Mouse (Mus musculus) lung, postnatal 0 days (tissue): Measurements from ENCODE around the gene Arhgap31. TPM values are rescaled to one million over a fixed set of nuclear protein-coding genes. Genes with fewer than 3 reads are reported as not detected.

Source experiments
- ATAC-seq: fragments of 200-750 bp; cut with Nextera tagmentation; 2 replicates; pipeline ENCODE4 v1.8.0; 2017; ENCODE audit warnings: moderate library complexity
- DNase-seq: peaks from one replicate; pipeline ENCODE4 v3.0.0-alpha.2; 2016; ENCODE audit warnings: low spot score
- H3K27ac ChIP-seq: fragments of 300-500 bp; sonication (generic); 2 replicates; pipeline ENCODE4 v1.5.1; 2014; ENCODE audit warnings: antibody characterized with exemption, mild to moderate bottlenecking, low read length, mixed read lengths
- H3K27me3 ChIP-seq: fragments of 300-500 bp; sonication (generic); replicated peaks from 2 replicates; pipeline ENCODE4 v1.6.1; 2014; ENCODE audit warnings: low read length, mixed read lengths; ENCODE audit not compliant: insufficient read depth
- H3K36me3 ChIP-seq: fragments of 300-500 bp; sonication (generic); 2 replicates; pipeline ENCODE4 v1.6.1; 2014; ENCODE audit warnings: low read length, mixed read lengths; ENCODE audit not compliant: insufficient read depth
- H3K4me1 ChIP-seq: fragments of 300-500 bp; sonication (generic); 2 replicates; pipeline ENCODE4 v1.6.1; 2014; ENCODE audit warnings: antibody characterized with exemption, low read depth, low read length, mixed read lengths; ENCODE audit not compliant: insufficient read depth
- H3K4me2 ChIP-seq: fragments of 300-500 bp; sonication (generic); replicated peaks from 2 replicates; pipeline ENCODE4 v1.6.1; 2014; ENCODE audit warnings: low read depth, mild to moderate bottlenecking, low read length, moderate library complexity, mixed read lengths
- H3K4me3 ChIP-seq: fragments of 300-500 bp; sonication (generic); 2 replicates; pipeline ENCODE4 v1.5.1; 2014; ENCODE audit warnings: low read depth, low read length
- H3K9ac ChIP-seq: fragments of 300-500 bp; sonication (generic); replicated peaks from 2 replicates; pipeline ENCODE4 v1.6.1; 2014; ENCODE audit warnings: low read depth, mild to moderate bottlenecking
- H3K9me3 ChIP-seq: fragments of 300-500 bp; sonication (generic); 2 replicates; pipeline ENCODE4 v1.6.1; 2016; ENCODE audit warnings: low read length, mixed read lengths
- CTCF ChIP-seq: IDR thresholded peaks from 2 replicates; pipeline ENCODE4 v1.5.1; 2016; ENCODE audit warnings: antibody characterized with exemption, mild to moderate bottlenecking
- EP300 ChIP-seq: IDR thresholded peaks from 2 replicates; pipeline ENCODE4 v1.6.1; 2016; ENCODE audit warnings: antibody characterized with exemption, mild to moderate bottlenecking, control low read depth
- WGBS: fragments of 180-500 bp; shearing (Covaris S2); extraction: QIAGEN DNeasy Blood & Tissue Kit; methylation state at CpG from one replicate; pipeline ENCODE4 v1.1.7; 2014; 5-methylcytosine and 5-hydroxymethylcytosine counted together
- polyA plus RNA-seq: library from polyadenylated mRNA; unstranded; fragments of >200 nt; fragmentation: Nextera tagmentation; extraction: Ambion mirVana; gene quantifications from 2 replicates; pipeline ENCODE4 v1.2.1, GENCODE M21; 2015

Arhgap31 gene
- polyA plus RNA-seq, 1 experiment from 2014 or later, result 19.2 TPM

DNA sequence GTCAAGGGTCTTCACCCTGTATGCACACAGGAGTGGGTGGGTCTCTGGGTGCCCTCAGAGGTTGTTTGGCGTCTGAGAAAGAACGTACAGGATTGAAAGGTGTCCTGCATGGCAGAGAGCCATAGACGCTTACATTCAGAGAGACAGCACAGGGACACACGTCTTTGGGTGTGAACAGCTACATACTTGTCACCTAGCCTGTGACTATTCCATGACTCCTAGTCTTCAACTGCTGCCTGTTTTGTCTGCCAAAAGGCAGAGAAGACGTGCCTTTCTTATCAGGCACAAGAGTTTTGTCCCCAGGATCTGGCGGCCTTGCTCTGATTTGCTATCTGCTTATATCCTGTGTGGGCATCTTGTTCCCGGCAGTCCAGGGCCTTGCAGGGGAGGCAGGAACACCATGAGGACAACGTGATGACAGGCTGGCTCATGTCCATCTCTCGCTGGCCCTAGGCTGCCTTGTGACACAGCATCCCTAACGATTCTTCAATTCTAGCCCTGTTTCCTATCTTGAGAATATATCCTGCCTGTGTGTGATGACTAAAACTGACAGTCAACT is 87.2 kb downstream of the Arhgap31 start:
- peaks cover 19% of the 10 kb centered on the region for H3K4me1 ChIP-seq
- TF ChIP-seq EP300 (peak; percentile 50; the same call in 1 of the 2 replicates), CTCF (no peak)
- WGBS, result 38% methylated on average over 10 of the region's 10 CpGs
- no peak overlapping the region for H3K4me2 ChIP-seq
- DNase-seq (peak; percentile 36), ATAC-seq (peak; percentile 46)
- H3K4me3 ChIP-seq, result no peak overlapping the region
- no peaks in the 10 kb centered on the region for H3K27me3 ChIP-seq
- H3K9ac ChIP-seq, result no peak overlapping the region
- H3K36me3 ChIP-seq, result peaks cover 11% of the 10 kb centered on the region; the same call in 1 of the 2 replicates
- no peaks in the 10 kb centered on the region for H3K9me3 ChIP-seq
- H3K27ac ChIP-seq, result peak overlapping the region; percentile 57; the same call in 1 of the 2 replicates

DNA sequence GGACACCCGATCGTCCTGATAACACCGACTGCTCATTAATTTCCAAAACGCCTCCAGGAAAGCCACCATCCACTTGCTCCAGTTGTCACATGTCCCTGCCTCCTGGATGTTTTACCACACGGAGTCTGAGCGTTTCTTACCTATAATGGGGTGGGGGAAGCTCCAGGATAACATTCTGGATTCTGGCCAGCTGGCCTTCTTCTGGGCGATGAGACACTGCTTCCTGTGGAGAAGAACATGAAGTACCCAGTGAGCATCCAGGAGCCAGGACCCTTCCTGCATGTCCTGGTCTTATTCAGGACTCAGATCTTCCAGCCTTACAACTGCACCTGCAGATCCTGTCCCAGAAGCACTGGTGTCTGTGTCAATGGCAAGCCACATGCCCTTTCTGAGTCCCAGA is 87.7 kb downstream of the Arhgap31 start:
- DNase-seq, result no peak
- no peak for TF ChIP-seq CTCF
- TF ChIP-seq EP300, result no peak
- WGBS, result 60% methylated on average over 7 of the region's 7 CpGs
- peaks cover 19% of the 10 kb centered on the region for H3K4me1 ChIP-seq
- H3K27ac ChIP-seq, result peak overlapping the region; percentile 57; the same call in 1 of the 2 replicates
- H3K36me3 ChIP-seq, result peaks cover 11% of the 10 kb centered on the region; the same call in 1 of the 2 replicates
- H3K9me3 ChIP-seq, result no peaks in the 10 kb centered on the region
- H3K9ac ChIP-seq, result no peak overlapping the region
- no peaks in the 10 kb centered on the region for H3K27me3 ChIP-seq
- peak; percentile 8; the same call in 1 of the 2 replicates for ATAC-seq
- H3K4me3 ChIP-seq, result no peak overlapping the region
- H3K4me2 ChIP-seq, result no peak overlapping the region

DNA sequence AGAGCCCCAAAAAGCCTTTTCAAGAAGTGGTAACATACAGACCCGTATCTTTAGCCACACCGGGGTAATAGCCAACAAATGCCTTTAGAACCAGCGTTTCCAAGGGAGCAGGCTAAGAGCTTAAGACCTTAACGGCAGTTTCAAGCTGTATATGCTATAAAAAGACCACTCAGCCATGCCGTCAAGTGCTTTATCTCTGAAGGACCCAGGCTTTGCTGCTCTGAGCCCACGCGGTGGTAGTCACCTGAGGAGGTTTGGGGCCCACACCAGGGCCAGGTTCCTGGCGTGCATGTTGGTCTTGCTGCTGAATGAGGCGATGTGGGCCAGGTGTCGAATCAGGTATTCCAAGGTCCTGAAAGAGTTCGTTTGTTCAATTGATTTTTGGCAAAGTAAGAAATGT is 88.8 kb downstream of the Arhgap31 start:
- no peak overlapping the region for H3K4me2 ChIP-seq
- H3K4me3 ChIP-seq, result no peak overlapping the region
- H3K27ac ChIP-seq, result no peak overlapping the region
- TF ChIP-seq CTCF (no peak), EP300 (0 out of 2 replicates have a peak, but pooled peaks have one; percentile 22)
- ATAC-seq (peak; percentile 19; the same call in 1 of the 2 replicates), DNase-seq (peak; percentile 39)
- no peak overlapping the region for H3K9ac ChIP-seq
- WGBS, result 60% methylated on average over 11 of the region's 11 CpGs
- no peaks in the 10 kb centered on the region for H3K27me3 ChIP-seq
- peaks cover 11% of the 10 kb centered on the region; the same call in 1 of the 2 replicates for H3K36me3 ChIP-seq
- peaks cover 19% of the 10 kb centered on the region for H3K4me1 ChIP-seq
- no peaks in the 10 kb centered on the region for H3K9me3 ChIP-seq

DNA sequence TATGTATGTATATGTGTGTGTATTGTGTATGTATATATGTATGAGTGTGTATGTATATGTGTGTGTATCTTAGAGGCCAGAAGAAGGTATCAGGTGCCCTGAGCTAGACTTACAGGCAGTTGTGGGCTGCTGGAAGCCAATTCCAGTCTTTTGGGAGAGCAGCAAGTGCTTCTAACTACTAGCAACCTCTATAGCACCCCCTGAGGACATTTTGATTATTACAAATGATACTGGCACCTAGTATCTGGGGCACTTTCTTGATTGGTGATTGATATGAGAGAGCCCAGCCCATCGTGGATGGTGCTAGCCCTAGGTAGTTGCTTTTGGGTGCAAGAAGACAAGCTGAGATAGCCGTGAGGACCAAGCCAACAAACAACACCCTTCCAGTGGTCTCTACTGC is 90.8 kb downstream of the Arhgap31 start:
- ATAC-seq (no peak), DNase-seq (peak; percentile 46)
- H3K4me3 ChIP-seq, result no peak overlapping the region
- H3K4me1 ChIP-seq, result peaks cover 19% of the 10 kb centered on the region
- 62% methylated on average over 2 of the region's 2 CpGs for WGBS
- TF ChIP-seq CTCF, result peak; percentile 59
- TF ChIP-seq EP300, result no peak
- no peaks in the 10 kb centered on the region for H3K27me3 ChIP-seq
- H3K9ac ChIP-seq, result no peak overlapping the region
- peak overlapping the region; percentile 40; the same call in 1 of the 2 replicates for H3K27ac ChIP-seq
- H3K9me3 ChIP-seq, result no peaks in the 10 kb centered on the region
- H3K4me2 ChIP-seq, result no peak overlapping the region
- peaks cover 27% of the 10 kb centered on the region; the same call in 1 of the 2 replicates for H3K36me3 ChIP-seq

DNA sequence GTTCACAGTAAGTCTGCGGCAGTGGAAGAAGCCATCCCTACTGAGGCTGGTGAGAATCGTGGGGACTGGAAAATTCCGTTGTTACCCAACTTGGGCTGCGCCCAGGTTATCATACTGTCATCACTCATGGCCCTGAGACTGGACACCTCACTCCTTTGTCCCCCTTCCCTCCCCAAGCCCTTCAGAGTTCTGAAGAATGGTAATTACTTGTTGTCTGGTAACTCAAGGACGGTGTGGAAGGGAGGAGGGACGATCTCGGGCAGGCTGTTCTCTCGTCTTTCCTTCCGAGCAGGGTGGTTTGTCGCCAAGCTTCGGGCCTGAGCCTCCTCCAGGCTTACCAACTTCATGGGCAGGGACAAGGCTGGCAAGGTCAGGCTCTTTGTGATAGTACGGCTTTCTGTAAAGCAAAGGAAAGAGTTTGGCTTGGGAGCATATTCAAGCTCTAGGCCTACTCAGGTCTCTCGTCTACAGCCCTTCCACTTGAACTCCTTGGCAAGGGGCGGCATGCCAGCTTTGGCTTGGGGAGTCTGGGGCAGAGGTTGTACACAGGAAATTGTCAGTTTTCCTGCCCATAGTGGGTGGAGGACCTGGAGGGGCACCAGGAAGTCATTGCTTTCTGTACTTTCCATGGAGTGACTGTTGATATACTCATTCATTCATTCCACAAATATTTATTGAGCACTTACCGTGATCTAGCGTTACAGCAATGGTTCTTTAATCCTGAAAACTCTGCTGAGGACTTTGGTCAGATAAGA is 92.2 kb downstream of the Arhgap31 start:
- DNase-seq (peak; percentile 85), ATAC-seq (peak; percentile 83)

DNA sequence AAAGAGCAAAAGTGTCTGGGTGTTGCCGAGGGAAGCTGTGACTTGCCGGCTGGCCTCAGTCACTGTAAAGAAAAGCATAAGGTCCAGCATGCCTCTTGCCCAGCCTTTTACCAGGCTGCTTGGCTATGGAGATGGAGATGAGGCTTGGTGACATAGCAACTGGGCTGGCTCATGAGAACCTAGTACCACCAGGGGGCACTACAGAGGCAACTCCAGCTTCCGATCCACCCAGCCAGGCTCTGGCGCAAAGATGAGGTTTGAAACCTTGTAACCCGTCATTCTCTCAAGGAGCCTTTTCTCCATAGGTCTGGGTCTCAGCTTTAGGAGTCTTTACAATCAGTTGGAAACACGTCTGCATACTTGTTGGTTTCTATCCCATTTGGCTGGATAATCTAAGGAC is 94.0 kb downstream of the Arhgap31 start:
- H3K27ac ChIP-seq, result no peak overlapping the region
- TF ChIP-seq EP300, result no peak
- peak; percentile 85 for TF ChIP-seq CTCF
- no peaks in the 10 kb centered on the region for H3K9me3 ChIP-seq
- no peak overlapping the region for H3K9ac ChIP-seq
- H3K4me3 ChIP-seq, result no peak overlapping the region
- H3K4me2 ChIP-seq, result no peak overlapping the region
- 29% methylated on average over 6 of the region's 6 CpGs for WGBS
- no peaks in the 10 kb centered on the region for H3K27me3 ChIP-seq
- peak; percentile 86 for DNase-seq
- peaks cover 26% of the 10 kb centered on the region; the same call in 1 of the 2 replicates for H3K36me3 ChIP-seq
- peak; percentile 34; the same call in 1 of the 2 replicates for ATAC-seq
- H3K4me1 ChIP-seq, result peaks cover 9% of the 10 kb centered on the region

More for the DNA sequence above, 92.2 kb downstream of the Arhgap31 start:
- no peaks in the 10 kb centered on the region for H3K9me3 ChIP-seq
- WGBS, result 48% methylated on average over 16 of the region's 16 CpGs
- no peak overlapping the region for H3K4me3 ChIP-seq
- peaks cover 13% of the 10 kb centered on the region for H3K4me1 ChIP-seq
- H3K27ac ChIP-seq, result peak overlapping the region; percentile 81
- no peak overlapping the region for H3K4me2 ChIP-seq
- no peak overlapping the region for H3K9ac ChIP-seq
- peak; percentile 95 for TF ChIP-seq EP300
- 0 out of 2 replicates have a peak, but pooled peaks have one; percentile 1 for TF ChIP-seq CTCF
- peaks cover 33% of the 10 kb centered on the region; the same call in 1 of the 2 replicates for H3K36me3 ChIP-seq
- no peaks in the 10 kb centered on the region for H3K27me3 ChIP-seq
